Mouse (Mus musculus): Measurements from ENCODE around the gene Krtap11-1. TPM values are rescaled to one million over a fixed set of nuclear protein-coding genes. Genes with fewer than 3 reads are reported as not detected.

Gene Krtap11-1
- total and polyA plus RNA-seq, 3 experiments = not detected

GRCm38 (mm10) chr16:89606951-89607350 is 36.0 kb upstream of the Krtap11-1 start:
- no peak overlapping the region for H3K27ac ChIP-seq (ENCODE audit: control insufficient read depth, low read depth, low read length)
- TF ChIP-seq ETS1 (IDR thresholded peaks at IDR 0.05; ENCODE audit: low read depth, low read length) (no peak), MAZ (IDR thresholded peaks at IDR 0.05; ENCODE audit: low read depth, low read length) (no peak), USF2 (IDR thresholded peaks at IDR 0.05; ENCODE audit: borderline replicate concordance in 1 of 2, insufficient read depth in 1 of 2, low read depth in 1 of 2, low read length in 2 of 2) (no peak), ELF1 (IDR thresholded peaks at IDR 0.05; ENCODE audit: low read depth, low read length) (no peak), MYC (IDR thresholded peaks at IDR 0.05; ENCODE audit: low read depth, low read length) (no peak), NELFE (IDR thresholded peaks at IDR 0.05; ENCODE audit: low read depth, low read length) (no peak), EP300 (IDR thresholded peaks at IDR 0.05; ENCODE audit: low read depth in 1 of 2, low read length in 2 of 2) (no peak), NRF1 (IDR thresholded peaks at IDR 0.05; ENCODE audit: insufficient read depth, low read depth, low read length, poor library complexity, severe bottlenecking) (no peak), UBTF (IDR thresholded peaks at IDR 0.05; ENCODE audit: borderline replicate concordance, insufficient read depth, low read depth, low read length) (no peak), POLR2AphosphoS2 (IDR thresholded peaks at IDR 0.05; ENCODE audit: low read length) (no peak), ZMIZ1 (IDR thresholded peaks at IDR 0.05; ENCODE audit: low read depth, low read length) (no peak), TBP (IDR thresholded peaks at IDR 0.05; ENCODE audit: low read depth, low read length) (no peak), CHD1 (IDR thresholded peaks at IDR 0.05; ENCODE audit: low read depth, low read length) (no peak), MAFK (IDR thresholded peaks at IDR 0.05; ENCODE audit: borderline replicate concordance, low read depth, low read length) (no peak), HCFC1 (IDR thresholded peaks at IDR 0.05; ENCODE audit: low read depth, low read length) (no peak), SIN3A (IDR thresholded peaks at IDR 0.05; ENCODE audit: low read length) (no peak), GATA1 (IDR thresholded peaks at IDR 0.05; ENCODE audit: low read depth, low read length) (no peak), USF1 (IDR thresholded peaks at IDR 0.05; ENCODE audit: low read depth, low read length) (no peak), RCOR1 (IDR thresholded peaks at IDR 0.05; ENCODE audit: low read depth, low read length) (no peak), MAX (IDR thresholded peaks at IDR 0.05; ENCODE audit: low read length) (no peak)
- no peak for DNase-seq (ENCODE audit: low read depth, low spot score)
- no peak overlapping the region for H3K4me3 ChIP-seq (ENCODE audit: control insufficient read depth in 1 of 2, insufficient read depth in 1 of 2, low read depth in 2 of 2, low read length in 2 of 2)
- H3K79me2 ChIP-seq (ENCODE audit: control insufficient read depth, insufficient read depth, low read length, poor library complexity) = no peaks in the 10 kb centered on the region
- no peak overlapping the region for H3K9ac ChIP-seq (ENCODE audit: control insufficient read depth, low read depth, low read length, poor library complexity, severe bottlenecking)
- H3K4me1 ChIP-seq (ENCODE audit: control insufficient read depth in 1 of 2, insufficient read depth in 2 of 2, low read length in 2 of 2) = no peaks in the 10 kb centered on the region
- no peaks in the 10 kb centered on the region for H3K9me3 ChIP-seq (replicated peaks; ENCODE audit: insufficient read depth, low read length)
- no peaks in the 10 kb centered on the region for H3K36me3 ChIP-seq (ENCODE audit: control insufficient read depth in 1 of 2, insufficient read depth in 2 of 2, low read length in 2 of 2)
- no peaks in the 10 kb centered on the region for H3K27me3 ChIP-seq (ENCODE audit: control insufficient read depth in 1 of 2, insufficient read depth in 2 of 2, low read length in 2 of 2)

- Histone ChIP-seq H3K79me2 (ENCODE audit: control insufficient read depth, insufficient read depth, low read length, poor library complexity) (no peaks in the 10 kb centered on the region), H3K27me3 (ENCODE audit: control insufficient read depth in 1 of 2, insufficient read depth in 2 of 2, low read length in 2 of 2) (no peaks in the 10 kb centered on the region), H3K36me3 (ENCODE audit: control insufficient read depth in 1 of 2, insufficient read depth in 2 of 2, low read length in 2 of 2) (no peaks in the 10 kb centered on the region), H3K4me1 (ENCODE audit: control insufficient read depth in 1 of 2, insufficient read depth in 2 of 2, low read length in 2 of 2) (no peaks in the 10 kb centered on the region), H3K9me3 (replicated peaks; ENCODE audit: insufficient read depth, low read length) (no peaks in the 10 kb centered on the region), H3K27ac (ENCODE audit: control insufficient read depth, low read depth, low read length) (no peak overlapping the region), H3K9ac (ENCODE audit: control insufficient read depth, low read depth, low read length, poor library complexity, severe bottlenecking) (no peak overlapping the region), H3K4me3 (ENCODE audit: control insufficient read depth in 1 of 2, insufficient read depth in 1 of 2, low read depth in 2 of 2, low read length in 2 of 2) (no peak overlapping the region)
- no peak for TF ChIP-seq MXI1 (IDR thresholded peaks at IDR 0.05; ENCODE audit: low read depth, low read length)
- TF ChIP-seq HCFC1 (IDR thresholded peaks at IDR 0.05; ENCODE audit: low read depth, low read length) = no peak
- no peak for TF ChIP-seq POLR2AphosphoS2 (IDR thresholded peaks at IDR 0.05; ENCODE audit: low read length)
- TF ChIP-seq GABPA (IDR thresholded peaks at IDR 0.05; ENCODE audit: low read depth, low read length) = no peak
- no peak for TF ChIP-seq UBTF (IDR thresholded peaks at IDR 0.05; ENCODE audit: borderline replicate concordance, insufficient read depth, low read depth, low read length)
- TF ChIP-seq E2F4 (IDR thresholded peaks at IDR 0.05; ENCODE audit: borderline replicate concordance, low read depth, low read length) = no peak
- no peak for TF ChIP-seq ZC3H11A (IDR thresholded peaks at IDR 0.05; ENCODE audit: low read depth, low read length)
- no peak for TF ChIP-seq NELFE (IDR thresholded peaks at IDR 0.05; ENCODE audit: low read depth, low read length)
- no peak for TF ChIP-seq MAFK (IDR thresholded peaks at IDR 0.05; ENCODE audit: borderline replicate concordance, low read depth, low read length)
- TF ChIP-seq BHLHE40 (IDR thresholded peaks at IDR 0.05; ENCODE audit: borderline replicate concordance, low read depth, low read length) = no peak
- no peak for TF ChIP-seq NRF1 (IDR thresholded peaks at IDR 0.05; ENCODE audit: insufficient read depth, low read depth, low read length, poor library complexity, severe bottlenecking)
- TF ChIP-seq MYB (IDR thresholded peaks at IDR 0.05; ENCODE audit: low read depth, low read length) = no peak
- TF ChIP-seq TCF12 (IDR thresholded peaks at IDR 0.05; ENCODE audit: low read depth, low read length) = no peak
- no peak for TF ChIP-seq TAL1 (IDR thresholded peaks at IDR 0.05; ENCODE audit: low read length)
- no peak for TF ChIP-seq JUND (IDR thresholded peaks at IDR 0.05; ENCODE audit: low read depth, low read length)
- no peak for DNase-seq (ENCODE audit: low read depth, low spot score)
Measured at GRCm38 (mm10) chr16:89587209-89587608, 16.2 kb upstream of the Krtap11-1 start.

Data from MEL (cell line).